Mouse (Mus musculus) CH12.LX (cell line): Measurements from ENCODE around the gene Lmod2. TPM values are rescaled to one million over a fixed set of nuclear protein-coding genes. Genes with fewer than 3 reads are reported as not detected.

ENCODE experiments used
- DNase-seq: peaks from one replicate; pipeline ENCODE4 v3.0.0-alpha.2; 2013; ENCODE audit errors: extremely low read depth
- H3K27ac ChIP-seq: 2 replicates; pipeline ENCODE4 v1.5.1; 2012; ENCODE audit warnings: low read depth, mild to moderate bottlenecking, control low read depth, moderate library complexity; ENCODE audit not compliant: insufficient read depth
- H3K27me3 ChIP-seq: replicated peaks from 2 replicates; pipeline ENCODE3; 2012; ENCODE audit warnings: inconsistent platforms
- H3K36me3 ChIP-seq, 2 experiments: replicated peaks in 1 of 2; 2 replicates each; pipeline versions ENCODE3 to v1.6.1; 2012; ENCODE audit warnings: inconsistent platforms in 1 of 2, low read length in 1 of 2, mild to moderate bottlenecking in 1 of 2, mixed read lengths in 1 of 2, moderate library complexity in 1 of 2; ENCODE audit not compliant: control insufficient read depth in 1 of 2, insufficient read depth in 1 of 2
- H3K4me1 ChIP-seq, 2 experiments: 2 replicates each; pipeline ENCODE4 v1.6.1; 2012; ENCODE audit warnings: inconsistent platforms in 1 of 2, moderate library complexity in 1 of 2; ENCODE audit not compliant: insufficient read depth in 2 of 2, control insufficient read depth in 1 of 2
- H3K4me2 ChIP-seq: 2 replicates; pipeline ENCODE4 v1.6.1; 2012; ENCODE audit warnings: low read depth, mild to moderate bottlenecking, control low read depth; ENCODE audit not compliant: poor library complexity, insufficient read depth, severe bottlenecking
- H3K4me3 ChIP-seq, 3 experiments: fragments of 150-350 bp in 1 of 3; sonication (generic) in 1 of 3; replicated peaks in 1 of 3; 2 replicates each; pipeline versions ENCODE3 to v1.5.1; 2011 to 2012; ENCODE audit warnings: low read depth in 2 of 3, low read length in 2 of 3, mild to moderate bottlenecking in 2 of 3, moderate library complexity in 2 of 3, control low read depth in 1 of 3, improper control_type of control experiment in 1 of 3, inconsistent platforms in 1 of 3, mixed read lengths in 1 of 3; ENCODE audit not compliant: poor library complexity in 1 of 3
- H3K79me2 ChIP-seq: replicated peaks from 2 replicates; pipeline ENCODE4 v1.6.1; 2012; ENCODE audit warnings: mild to moderate bottlenecking, moderate library complexity; ENCODE audit not compliant: control insufficient read depth, poor library complexity, insufficient read depth, severe bottlenecking; ENCODE audit errors: extremely low read depth
- H3K9ac ChIP-seq: 2 replicates; pipeline ENCODE4 v1.6.1; 2012; ENCODE audit warnings: low read depth, mild to moderate bottlenecking, control low read depth, moderate library complexity; ENCODE audit not compliant: insufficient read depth
- H3K9me3 ChIP-seq: replicated peaks from 2 replicates; pipeline ENCODE3; 2012; ENCODE audit warnings: low read length, inconsistent platforms, mixed read lengths
- BHLHE40 ChIP-seq: IDR thresholded peaks from 2 replicates; pipeline ENCODE4 v1.6.1; 2011; ENCODE audit warnings: mild to moderate bottlenecking, low read depth, low read length, improper control_type of control experiment
- E2F4 ChIP-seq: IDR thresholded peaks from 2 replicates; pipeline ENCODE4 v1.6.1; 2011; ENCODE audit warnings: low read depth, low read length, improper control_type of control experiment; ENCODE audit not compliant: insufficient replicate concordance
- GABPA ChIP-seq: IDR thresholded peaks from 2 replicates; pipeline ENCODE4 v1.6.1; 2012; ENCODE audit warnings: low read depth, low read length, improper control_type of control experiment, inconsistent platforms; ENCODE audit not compliant: insufficient replicate concordance
- HCFC1 ChIP-seq: IDR thresholded peaks from 2 replicates; pipeline ENCODE4 v1.6.1; 2012; ENCODE audit warnings: low read depth, mild to moderate bottlenecking, inconsistent platforms, low read length, improper control_type of control experiment
- IRF4 ChIP-seq: IDR thresholded peaks from 2 replicates; pipeline ENCODE4 v1.6.1; 2014; ENCODE audit warnings: low read depth, mild to moderate bottlenecking, inconsistent platforms, low read length, improper control_type of control experiment
- KAT2A ChIP-seq: IDR thresholded peaks from 2 replicates; pipeline ENCODE4 v1.6.1; 2012; ENCODE audit warnings: low read length, improper control_type of control experiment, inconsistent platforms; ENCODE audit not compliant: insufficient replicate concordance
- MAZ ChIP-seq: IDR thresholded peaks from 2 replicates; pipeline ENCODE4 v1.6.1; 2012; ENCODE audit warnings: low read depth, mild to moderate bottlenecking, inconsistent platforms, low read length, improper control_type of control experiment, moderate library complexity
- MEF2A ChIP-seq: IDR thresholded peaks from 2 replicates; pipeline ENCODE4 v1.6.1; 2014; ENCODE audit warnings: low read depth, mild to moderate bottlenecking, inconsistent platforms, low read length, improper control_type of control experiment, borderline replicate concordance
- NRF1 ChIP-seq: IDR thresholded peaks from 2 replicates; pipeline ENCODE4 v1.6.1; 2014; ENCODE audit warnings: low read depth, mild to moderate bottlenecking, inconsistent platforms, low read length, improper control_type of control experiment, moderate library complexity
- PAX5 ChIP-seq: IDR thresholded peaks from 2 replicates; pipeline ENCODE4 v1.6.1; 2012; ENCODE audit warnings: low read length, inconsistent platforms, mixed read lengths
- POLR2A ChIP-seq: IDR thresholded peaks from 2 replicates; pipeline ENCODE4 v1.6.1; 2011; ENCODE audit warnings: low read depth, mild to moderate bottlenecking, improper control_type of control experiment, low read length
- POLR2AphosphoS2 ChIP-seq: IDR thresholded peaks from 2 replicates; pipeline ENCODE4 v1.6.1; 2011; ENCODE audit warnings: low read depth, low read length, improper control_type of control experiment
- RCOR1 ChIP-seq: conservative IDR thresholded peaks from 2 replicates; pipeline ENCODE4 v1.6.1; 2012; ENCODE audit warnings: low read depth, mild to moderate bottlenecking, inconsistent platforms, low read length, improper control_type of control experiment
- SIN3A ChIP-seq: IDR thresholded peaks from 2 replicates; pipeline ENCODE4 v1.6.1; 2012; ENCODE audit warnings: low read length, improper control_type of control experiment, inconsistent platforms
- SMC3 ChIP-seq: IDR thresholded peaks from 2 replicates; pipeline ENCODE4 v1.6.1; 2011; ENCODE audit warnings: low read depth, low read length, improper control_type of control experiment
- TCF12 ChIP-seq: IDR thresholded peaks from 2 replicates; pipeline ENCODE4 v1.6.1; 2014; ENCODE audit warnings: low read depth, mild to moderate bottlenecking, inconsistent platforms, low read length, improper control_type of control experiment
- UBTF ChIP-seq: IDR thresholded peaks from 2 replicates; pipeline ENCODE4 v1.6.1; 2012; ENCODE audit warnings: low read depth, mild to moderate bottlenecking, inconsistent platforms, low read length, improper control_type of control experiment, moderate library complexity
- ZC3H11A ChIP-seq: IDR thresholded peaks from 2 replicates; pipeline ENCODE4 v1.6.1; 2012; ENCODE audit warnings: low read depth, mild to moderate bottlenecking, inconsistent platforms, low read length, improper control_type of control experiment
- ZKSCAN1 ChIP-seq: IDR thresholded peaks from 2 replicates; pipeline ENCODE4 v1.6.1; 2012; ENCODE audit warnings: low read depth, inconsistent platforms, low read length, improper control_type of control experiment, borderline replicate concordance
- ZMIZ1 ChIP-seq: IDR thresholded peaks from 2 replicates; pipeline ENCODE4 v1.6.1; 2012; ENCODE audit warnings: low read depth, mild to moderate bottlenecking, inconsistent platforms, low read length, improper control_type of control experiment
- dilution Hi-C: fragments of 300-500 bp; cut with MboI; formaldehyde crosslinking; loops from 2 replicates; pipeline ENCODE4 v1.14.3; 2020; ENCODE audit warnings: low sequenced_read_pairs; ENCODE audit not compliant: extremely low pct_unique_long_range_greater_than_20kb, extremely low pct_ligation_motif_present
- in situ Hi-C: fragments of 300-500 bp; cut with MboI; formaldehyde crosslinking; loops from 3 replicates; pipeline ENCODE4 v1.14.3; 2019; ENCODE audit warnings: low sequenced_read_pairs, low pct_ligation_motif_present, low pct_unique_long_range_greater_than_20kb, mixed read lengths
- polyA plus RNA-seq: library from polyadenylated mRNA; unstranded; fragments of >175 nt; gene quantifications from 2 replicates; pipeline ENCODE4 v1.2.1, GENCODE M21; 2012; ENCODE audit warnings: low read depth; ENCODE audit not compliant: insufficient read length
- total RNA-seq, 2 experiments: library from RNA; depleted of rRNA; stranded (reverse); fragments of 300-350 nt in 1 of 2; fragments of >200 nt in 1 of 2; gene quantifications; 2 replicates each; pipeline ENCODE4 v1.2.3; 2012 to 2014

The Lmod2 gene
- total and polyA plus RNA-seq, 3 experiments: not detected

GRCm38 (mm10) chr6:24641286-24641685, 43.7 kb downstream of the Lmod2 start:
- H3K4me1 ChIP-seq: peaks cover 0 to 43% of the 10 kb centered on the region in 2 experiments; a peak in 3 of 4 replicates
- in situ Hi-C loops: no loop called here
- no peak overlapping the region for H3K9ac ChIP-seq
- H3K9me3 ChIP-seq: no peaks in the 10 kb centered on the region
- no peak overlapping the region for H3K27ac ChIP-seq
- no peak overlapping the region for H3K4me3 ChIP-seq
- no peak for DNase-seq
- no peak overlapping the region for H3K4me2 ChIP-seq
- TF ChIP-seq NRF1 (no peak), ZC3H11A (no peak), SIN3A (no peak), MAZ (no peak), PAX5 (no peak), BHLHE40 (no peak)
- no peaks in the 10 kb centered on the region for H3K27me3 ChIP-seq
- H3K79me2 ChIP-seq: peaks cover 28% of the 10 kb centered on the region
- dilution Hi-C loops: no loop called here
- peaks cover 0 to 33% of the 10 kb centered on the region in 2 experiments for H3K36me3 ChIP-seq

GRCm38 (mm10) chr6:24642161-24642560, 44.6 kb downstream of the Lmod2 start:
- Histone ChIP-seq H3K36me3 (peaks cover 0 to 32% of the 10 kb centered on the region in 2 experiments), H3K4me2 (no peak overlapping the region), H3K27ac (no peak overlapping the region), H3K79me2 (peaks cover 27% of the 10 kb centered on the region), H3K4me3 (no peak overlapping the region), H3K9me3 (no peaks in the 10 kb centered on the region), H3K9ac (no peak overlapping the region), H3K27me3 (no peaks in the 10 kb centered on the region), H3K4me1 (peaks cover 0 to 51% of the 10 kb centered on the region in 2 experiments; a peak in 3 of 4 replicates)
- no peak for TF ChIP-seq E2F4
- TF ChIP-seq ZKSCAN1: no peak
- TF ChIP-seq POLR2A: no peak
- TF ChIP-seq IRF4: no peak
- TF ChIP-seq POLR2AphosphoS2: no peak
- TF ChIP-seq BHLHE40: no peak
- no peak for TF ChIP-seq SIN3A
- TF ChIP-seq TCF12: no peak
- no peak for TF ChIP-seq MEF2A
- no peak for TF ChIP-seq UBTF
- TF ChIP-seq HCFC1: no peak
- no peak for TF ChIP-seq GABPA
- no peak for TF ChIP-seq KAT2A
- no peak for TF ChIP-seq SMC3
- TF ChIP-seq ZMIZ1: no peak
- no peak for TF ChIP-seq RCOR1
- no peak for DNase-seq
- dilution Hi-C loops: no loop called here
- in situ Hi-C loops: no loop called here
